Mouse (Mus musculus) macrophage (primary cell): ENCODE data around the gene Rsrp1. TPM values are rescaled to one million over a fixed set of nuclear protein-coding genes. Genes with fewer than 3 reads are reported as not detected.

ENCODE experiments used
- H3K27ac ChIP-seq: fragments of 350-480 bp; formaldehyde crosslinking; 2 replicates; pipeline ENCODE4 v1.9.0; 2021
- H3K36me3 ChIP-seq: fragments of 350-480 bp; formaldehyde crosslinking; 2 replicates; pipeline ENCODE4 v1.9.0; 2021; ENCODE audit errors: inconsistent target
- H3K4me3 ChIP-seq: fragments of 350-480 bp; formaldehyde crosslinking; 2 replicates; pipeline ENCODE4 v1.9.0; 2021; ENCODE audit errors: inconsistent target
- H3K79me2 ChIP-seq: fragments of 350-480 bp; formaldehyde crosslinking; 2 replicates; pipeline ENCODE4 v1.9.0; 2021; ENCODE audit errors: inconsistent target
- WGBS: methylation state at CpG from one replicate; pipeline ENCODE4 v1.1.7; 2026; ENCODE audit warnings: inconsistent platforms; ENCODE audit not compliant: missing documents; 5-methylcytosine and 5-hydroxymethylcytosine counted together
- polyA plus RNA-seq: library from polyadenylated mRNA; stranded (reverse); fragments of 250-400 nt; gene quantifications from 3 replicates; pipeline ENCODE4 v1.2.4, GENCODE M21; 2018; ENCODE audit warnings: inconsistent platforms

The Rsrp1 gene
- polyA plus RNA-seq, 1 experiment from 2014 or later: 250 TPM

DNA sequence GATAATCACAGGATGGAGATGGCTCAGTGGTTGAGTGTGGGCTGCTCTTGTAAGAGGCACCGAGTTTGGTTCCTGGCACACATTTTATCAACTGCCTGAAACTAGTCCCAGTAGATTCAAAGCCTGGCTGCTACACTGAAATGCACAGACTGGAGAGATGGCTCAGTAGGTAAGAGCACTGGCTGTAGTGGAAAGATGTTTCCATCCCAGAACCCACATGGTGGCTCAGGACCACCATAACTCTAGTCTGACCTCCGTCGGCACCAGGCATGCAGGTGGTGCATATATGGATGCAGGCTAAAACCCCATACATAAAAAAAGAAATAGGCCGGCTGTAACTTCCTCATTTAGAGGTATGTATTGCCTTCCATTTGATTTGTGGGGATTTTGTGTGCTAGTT is 6.1 kb downstream of the Rsrp1 start:
- H3K27ac ChIP-seq: peak overlapping the region; percentile 47; the same call in 1 of the 2 replicates
- WGBS: 14% methylated on average over 4 of the region's 4 CpGs
- no peak overlapping the region for H3K4me3 ChIP-seq
- H3K36me3 ChIP-seq: peaks cover 58% of the 10 kb centered on the region
- H3K79me2 ChIP-seq: peaks cover 66% of the 10 kb centered on the region

GRCm38 (mm10) chr4:134930190-134930589 is 6.8 kb downstream of the Rsrp1 start:
- Histone ChIP-seq H3K79me2 (peaks cover 59% of the 10 kb centered on the region), H3K27ac (peak overlapping the region; percentile 47), H3K36me3 (peaks cover 59% of the 10 kb centered on the region), H3K4me3 (peak overlapping the region; percentile 1; the same call in 1 of the 2 replicates)
- WGBS: 23% methylated on average over 9 of the region's 9 CpGs

- peaks cover 52% of the 10 kb centered on the region for H3K79me2 ChIP-seq
- H3K36me3 ChIP-seq: peaks cover 59% of the 10 kb centered on the region
- H3K27ac ChIP-seq: peak within 1 kb of the TSS; percentile 47
- peak within 1 kb of the TSS; percentile 64 for H3K4me3 ChIP-seq
- 2% methylated on average over 47 of the region's 68 CpGs for WGBS
Observed at GRCm38 (mm10) chr4:134930684-134931481, 7.5 kb downstream of the Rsrp1 start, which contains the start of gene Syf2. Gene Syf2 (plus strand): TSS chr4:134930898.

GRCm38 (mm10) chr4:134937240-134938176 is 14.1 kb downstream of the Rsrp1 start:
- 81% methylated on average over 17 of the region's 17 CpGs for WGBS
- peaks cover 46% of the 10 kb centered on the region for H3K36me3 ChIP-seq
- H3K4me3 ChIP-seq: no peak overlapping the region
- no peak overlapping the region for H3K27ac ChIP-seq
- peaks cover 17% of the 10 kb centered on the region for H3K79me2 ChIP-seq

GRCm38 (mm10) chr4:134939900-134940299 is 16.5 kb downstream of the Rsrp1 start:
- 92% methylated on average over 8 of the region's 9 CpGs for whole genome bisulfite sequencing
- H3K79me2 ChIP-seq: no peaks in the 10 kb centered on the region
- H3K27ac ChIP-seq: no peak overlapping the region
- H3K4me3 ChIP-seq: no peak overlapping the region
- H3K36me3 ChIP-seq: peaks cover 22% of the 10 kb centered on the region

- Histone ChIP-seq H3K79me2 (no peaks in the 10 kb centered on the region), H3K36me3 (no peaks in the 10 kb centered on the region), H3K4me3 (no peak overlapping the region), H3K27ac (no peak overlapping the region)
- WGBS: 78% methylated on average over 27 of the region's 27 CpGs
Observed at GRCm38 (mm10) chr4:134943758-134944538, 20.6 kb downstream of the Rsrp1 start.

- Histone ChIP-seq H3K27ac (no peak overlapping the region), H3K79me2 (no peaks in the 10 kb centered on the region), H3K36me3 (no peaks in the 10 kb centered on the region), H3K4me3 (no peak overlapping the region)
- WGBS: 19% methylated on average over 17 of the region's 17 CpGs
Observed at GRCm38 (mm10) chr4:134946024-134946744, 22.8 kb downstream of the Rsrp1 start.

DNA sequence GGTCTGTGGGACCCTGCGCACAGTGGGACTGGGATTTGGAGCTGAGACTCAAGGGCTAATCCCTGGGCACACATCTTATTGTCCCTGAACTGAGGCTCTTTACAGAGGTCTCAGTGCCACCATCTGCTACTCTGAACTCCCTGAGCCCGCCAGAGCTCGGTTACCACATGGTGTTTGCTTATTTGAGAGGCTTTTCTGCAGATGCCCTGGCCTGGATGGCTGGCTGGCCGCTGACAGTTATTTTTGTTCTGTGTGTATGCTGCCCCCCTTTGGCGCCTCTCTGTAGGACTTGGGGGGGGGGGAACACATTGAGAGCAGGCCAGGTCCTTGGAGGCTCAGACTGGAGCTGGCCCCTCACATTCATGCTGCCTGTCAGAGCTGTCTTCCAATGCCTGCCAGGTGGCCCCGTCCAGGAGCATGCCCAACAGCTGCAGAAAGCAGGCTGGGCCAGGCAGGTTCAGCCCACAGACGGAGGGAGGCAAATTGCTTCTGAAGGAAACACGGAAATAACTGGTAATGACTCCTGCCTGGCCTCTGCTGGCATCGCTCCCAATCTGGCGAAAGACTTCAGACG is 27.2 kb downstream of the Rsrp1 start:
- Histone ChIP-seq H3K27ac (no peak overlapping the region), H3K36me3 (no peaks in the 10 kb centered on the region), H3K4me3 (no peak overlapping the region), H3K79me2 (no peaks in the 10 kb centered on the region)
- WGBS: 25% methylated on average over 11 of the region's 11 CpGs

DNA sequence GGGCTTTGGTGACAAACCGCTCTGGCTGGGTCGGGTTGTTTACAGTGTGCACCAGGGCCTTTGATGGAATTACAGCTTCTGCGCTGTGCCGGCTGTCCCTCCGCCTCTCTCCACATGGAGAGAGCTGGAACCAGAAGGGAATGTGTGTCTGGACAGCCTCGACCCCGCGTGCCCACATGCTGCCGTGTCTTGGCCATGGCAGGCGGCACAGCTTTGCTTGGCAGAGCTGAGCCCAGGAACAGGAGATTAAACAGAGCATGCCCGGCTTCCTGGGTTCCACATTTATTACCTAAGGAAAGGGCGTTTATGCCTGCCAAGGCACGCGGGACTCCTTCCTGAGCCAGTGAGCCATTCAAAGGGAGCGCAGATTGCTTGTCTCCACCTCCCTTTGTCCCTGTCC is 31.1 kb downstream of the Rsrp1 start:
- H3K27ac ChIP-seq: no peak overlapping the region
- H3K4me3 ChIP-seq: no peak overlapping the region
- no peaks in the 10 kb centered on the region for H3K79me2 ChIP-seq
- no peaks in the 10 kb centered on the region for H3K36me3 ChIP-seq
- 85% methylated on average over 15 of the region's 15 CpGs for WGBS

GRCm38 (mm10) chr4:134955196-134955595 is 31.8 kb downstream of the Rsrp1 start:
- Histone ChIP-seq H3K4me3 (no peak overlapping the region), H3K79me2 (no peaks in the 10 kb centered on the region), H3K27ac (no peak overlapping the region), H3K36me3 (no peaks in the 10 kb centered on the region)
- WGBS: 97% methylated on average over 2 of the region's 2 CpGs

DNA sequence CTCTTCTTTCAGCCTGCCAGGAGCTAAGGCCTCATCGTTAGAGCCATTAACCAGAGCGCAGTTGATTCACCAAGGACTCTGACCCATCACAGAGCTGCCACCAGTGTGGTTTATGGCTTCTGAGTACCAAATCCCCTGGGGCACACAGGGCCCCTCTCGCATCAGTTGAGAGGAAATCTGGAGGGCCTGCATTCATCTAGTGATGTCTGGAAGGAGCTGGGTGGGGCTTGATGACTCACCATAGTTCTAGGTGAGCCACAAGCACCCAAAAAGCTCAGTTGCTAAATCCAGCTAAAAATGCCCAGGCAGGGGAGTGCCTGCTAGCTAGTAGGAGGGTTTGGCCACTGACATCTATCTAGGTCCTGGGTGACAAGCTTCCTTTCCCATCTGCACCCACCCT is 32.5 kb downstream of the Rsrp1 start:
- no peak overlapping the region for H3K27ac ChIP-seq
- 45% methylated on average over 3 of the region's 3 CpGs for WGBS
- H3K36me3 ChIP-seq: no peaks in the 10 kb centered on the region
- H3K4me3 ChIP-seq: no peak overlapping the region
- no peaks in the 10 kb centered on the region for H3K79me2 ChIP-seq

DNA sequence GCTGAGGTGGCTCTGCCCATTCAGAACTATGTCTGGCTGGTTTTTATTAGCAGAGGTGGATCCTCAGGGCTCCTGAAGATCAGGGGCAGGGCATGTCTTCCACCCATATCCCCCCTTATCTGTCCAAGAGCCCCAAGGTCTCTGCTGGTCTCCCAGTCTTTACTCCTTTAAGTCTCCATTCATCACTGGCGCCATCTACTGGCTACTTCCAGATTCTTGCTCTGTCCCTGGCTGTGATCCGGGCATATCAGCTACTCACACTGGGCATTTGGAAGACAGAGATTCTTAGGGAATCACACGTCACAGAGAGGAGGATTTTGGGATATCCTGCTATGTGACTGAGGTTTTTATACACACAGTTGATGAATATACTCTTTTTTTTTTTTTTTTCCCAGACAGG is 32.9 kb downstream of the Rsrp1 start:
- WGBS: 12% methylated on average over 3 of the region's 3 CpGs
- H3K79me2 ChIP-seq: no peaks in the 10 kb centered on the region
- H3K4me3 ChIP-seq: no peak overlapping the region
- no peaks in the 10 kb centered on the region for H3K36me3 ChIP-seq
- H3K27ac ChIP-seq: no peak overlapping the region

DNA sequence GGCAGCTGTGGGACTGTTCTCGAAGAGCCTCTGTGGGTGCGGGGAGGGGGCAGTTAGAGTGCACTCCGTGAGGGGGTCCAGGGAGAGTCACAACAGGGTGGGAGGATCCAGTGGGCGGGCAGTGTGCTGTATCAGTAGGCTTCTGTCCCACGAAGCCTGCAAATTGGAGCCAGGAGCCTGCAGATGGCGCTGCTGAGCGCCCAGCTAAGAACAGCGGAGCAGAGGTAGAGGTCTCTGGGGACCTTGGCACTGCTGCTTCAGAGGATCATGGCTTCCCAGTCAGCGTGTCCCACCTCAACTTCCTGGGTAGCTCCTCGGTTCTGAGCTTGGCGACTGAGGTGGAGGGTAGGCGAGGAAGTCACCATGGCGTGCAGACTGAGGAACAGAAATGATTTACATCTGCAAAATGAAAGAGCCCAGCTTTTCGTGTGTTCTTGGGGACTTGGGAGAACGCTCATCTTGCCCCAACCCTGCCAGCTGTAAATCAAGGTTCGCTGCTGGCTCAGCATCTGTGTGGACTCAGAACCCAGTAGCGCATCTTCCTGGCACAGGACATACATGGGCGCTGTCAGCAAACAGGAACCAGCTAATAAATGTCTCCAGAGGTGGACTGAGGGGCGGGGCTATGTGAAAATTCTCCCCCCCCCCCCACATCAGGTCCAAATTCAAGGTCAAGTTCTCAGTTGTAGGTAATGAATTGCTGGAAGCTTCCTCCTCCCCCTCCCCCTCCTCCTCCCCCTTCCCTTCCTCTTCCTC is 39.8 kb downstream of the Rsrp1 start:
- Histone ChIP-seq H3K36me3 (no peaks in the 10 kb centered on the region), H3K79me2 (no peaks in the 10 kb centered on the region), H3K27ac (no peak overlapping the region), H3K4me3 (peak overlapping the region; percentile 26)
- WGBS: 10% methylated on average over 19 of the region's 19 CpGs
